Mouse (Mus musculus): ENCODE data around the gene Bsn. TPM values are rescaled to one million over a fixed set of nuclear protein-coding genes. Genes with fewer than 3 reads are reported as not detected.

The Bsn gene
- polyA plus RNA-seq, 1 experiment from 2014 or later: 14.2 TPM

GRCm38 (mm10) chr9:108188511-108188910 lies 1.7 kb downstream of the Bsn start:
- DNase-seq (no peak), ATAC-seq (ENCODE audit: low FRiP score, low TSS enrichment) (no peak)
- Histone ChIP-seq H3K36me3 (ENCODE audit: control insufficient read depth, insufficient read depth, low read length) (0 out of 2 replicates have a peak, but pooled peaks cover 22% of the 10 kb centered on the region), H3K4me1 (ENCODE audit: control insufficient read depth, insufficient read depth, low read length) (peaks cover 19% of the 10 kb centered on the region), H3K4me3 (replicated peaks; ENCODE audit: low read depth, low read length) (peak overlapping the region; percentile 86), H3K27me3 (ENCODE audit: control insufficient read depth, insufficient read depth, low read length) (no peaks in the 10 kb centered on the region), H3K27ac (replicated peaks; ENCODE audit: low read depth, low read length) (no peak overlapping the region), H3K9me3 (ENCODE audit: control insufficient read depth, low read length) (no peaks in the 10 kb centered on the region), H3K9ac (replicated peaks; ENCODE audit: low read length) (peak overlapping the region; percentile 93; the same call in 1 of the 2 replicates), H3K4me2 (ENCODE audit: low read length) (peak overlapping the region; percentile 65)
- WGBS: 81% methylated on average over 8 of the region's 8 CpGs

GRCm38 (mm10) chr9:108187616-108188015 lies 2.6 kb downstream of the Bsn start:
- Histone ChIP-seq H3K27ac (replicated peaks; ENCODE audit: low read depth, low read length) (no peak overlapping the region), H3K4me1 (ENCODE audit: control insufficient read depth, insufficient read depth, low read length) (peaks cover 19% of the 10 kb centered on the region), H3K27me3 (ENCODE audit: control insufficient read depth, insufficient read depth, low read length) (no peaks in the 10 kb centered on the region), H3K4me3 (replicated peaks; ENCODE audit: low read depth, low read length) (no peak overlapping the region), H3K9ac (replicated peaks; ENCODE audit: low read length) (0 out of 2 replicates have a peak overlapping the region, but pooled peaks have one; percentile 3), H3K9me3 (ENCODE audit: control insufficient read depth, low read length) (no peaks in the 10 kb centered on the region), H3K36me3 (ENCODE audit: control insufficient read depth, insufficient read depth, low read length) (0 out of 2 replicates have a peak, but pooled peaks cover 24% of the 10 kb centered on the region), H3K4me2 (ENCODE audit: low read length) (peak overlapping the region; percentile 65)
- ATAC-seq (ENCODE audit: low FRiP score, low TSS enrichment): no peak
- DNase-seq: no peak
- WGBS: 49% methylated on average over 6 of the region's 6 CpGs

- 0 out of 2 replicates have a peak, but pooled peaks cover 24% of the 10 kb centered on the region for H3K36me3 ChIP-seq (ENCODE audit: control insufficient read depth, insufficient read depth, low read length)
- peaks cover 19% of the 10 kb centered on the region for H3K4me1 ChIP-seq (ENCODE audit: control insufficient read depth, insufficient read depth, low read length)
- no peak for ATAC-seq (ENCODE audit: low FRiP score, low TSS enrichment)
- no peaks in the 10 kb centered on the region for H3K27me3 ChIP-seq (ENCODE audit: control insufficient read depth, insufficient read depth, low read length)
- no peak overlapping the region for H3K9ac ChIP-seq (replicated peaks; ENCODE audit: low read length)
- 88% methylated on average over 8 of the region's 8 CpGs for WGBS
- no peak for DNase-seq
- H3K4me2 ChIP-seq (ENCODE audit: low read length): no peak overlapping the region
- H3K4me3 ChIP-seq (replicated peaks; ENCODE audit: low read depth, low read length): no peak overlapping the region
- no peak overlapping the region for H3K27ac ChIP-seq (replicated peaks; ENCODE audit: low read depth, low read length)
- no peaks in the 10 kb centered on the region for H3K9me3 ChIP-seq (ENCODE audit: control insufficient read depth, low read length)
Measured at GRCm38 (mm10) chr9:108185786-108186185, 4.4 kb downstream of the Bsn start.

GRCm38 (mm10) chr9:108183531-108183994 lies 6.6 kb downstream of the Bsn start:
- H3K4me3 ChIP-seq (replicated peaks; ENCODE audit: low read depth, low read length): no peak overlapping the region
- H3K9me3 ChIP-seq (ENCODE audit: control insufficient read depth, low read length): no peaks in the 10 kb centered on the region
- H3K4me1 ChIP-seq (ENCODE audit: control insufficient read depth, insufficient read depth, low read length): peaks cover 14% of the 10 kb centered on the region
- H3K27ac ChIP-seq (replicated peaks; ENCODE audit: low read depth, low read length): no peak overlapping the region
- WGBS: 95% methylated on average over 19 of the region's 19 CpGs
- ATAC-seq (ENCODE audit: low FRiP score, low TSS enrichment) (no peak), DNase-seq (no peak)
- 0 out of 2 replicates have a peak, but pooled peaks cover 24% of the 10 kb centered on the region for H3K36me3 ChIP-seq (ENCODE audit: control insufficient read depth, insufficient read depth, low read length)
- H3K4me2 ChIP-seq (ENCODE audit: low read length): no peak overlapping the region
- H3K27me3 ChIP-seq (ENCODE audit: control insufficient read depth, insufficient read depth, low read length): no peaks in the 10 kb centered on the region
- H3K9ac ChIP-seq (replicated peaks; ENCODE audit: low read length): no peak overlapping the region

GRCm38 (mm10) chr9:108182806-108183506 lies 7.2 kb downstream of the Bsn start:
- ATAC-seq (ENCODE audit: low FRiP score, low TSS enrichment): no peak
- Histone ChIP-seq H3K27me3 (ENCODE audit: control insufficient read depth, insufficient read depth, low read length) (no peaks in the 10 kb centered on the region), H3K4me3 (replicated peaks; ENCODE audit: low read depth, low read length) (no peak overlapping the region), H3K4me1 (ENCODE audit: control insufficient read depth, insufficient read depth, low read length) (peaks cover 8% of the 10 kb centered on the region), H3K9ac (replicated peaks; ENCODE audit: low read length) (no peak overlapping the region), H3K36me3 (ENCODE audit: control insufficient read depth, insufficient read depth, low read length) (0 out of 2 replicates have a peak, but pooled peaks cover 24% of the 10 kb centered on the region), H3K27ac (replicated peaks; ENCODE audit: low read depth, low read length) (no peak overlapping the region), H3K4me2 (ENCODE audit: low read length) (no peak overlapping the region), H3K9me3 (ENCODE audit: control insufficient read depth, low read length) (no peaks in the 10 kb centered on the region)
- DNase-seq: no peak
- WGBS: 77% methylated on average over 11 of the region's 11 CpGs

GRCm38 (mm10) chr9:108178391-108178790 lies 11.8 kb downstream of the Bsn start:
- Histone ChIP-seq H3K27me3 (ENCODE audit: control insufficient read depth, insufficient read depth, low read length) (no peaks in the 10 kb centered on the region), H3K4me3 (replicated peaks; ENCODE audit: low read depth, low read length) (no peak overlapping the region), H3K36me3 (ENCODE audit: control insufficient read depth, insufficient read depth, low read length) (0 out of 2 replicates have a peak, but pooled peaks cover 2% of the 10 kb centered on the region), H3K27ac (replicated peaks; ENCODE audit: low read depth, low read length) (no peak overlapping the region), H3K9me3 (ENCODE audit: control insufficient read depth, low read length) (no peaks in the 10 kb centered on the region), H3K4me2 (ENCODE audit: low read length) (no peak overlapping the region), H3K9ac (replicated peaks; ENCODE audit: low read length) (no peak overlapping the region), H3K4me1 (ENCODE audit: control insufficient read depth, insufficient read depth, low read length) (no peaks in the 10 kb centered on the region)
- DNase-seq: no peak
- 74% methylated on average over 5 of the region's 5 CpGs for WGBS
- no peak for ATAC-seq (ENCODE audit: low FRiP score, low TSS enrichment)

GRCm38 (mm10) chr9:108175116-108175838 lies 14.9 kb downstream of the Bsn start:
- DNase-seq: no peak
- Histone ChIP-seq H3K4me2 (ENCODE audit: low read length) (no peak overlapping the region), H3K27me3 (ENCODE audit: control insufficient read depth, insufficient read depth, low read length) (no peaks in the 10 kb centered on the region), H3K9me3 (ENCODE audit: control insufficient read depth, low read length) (no peaks in the 10 kb centered on the region), H3K4me1 (ENCODE audit: control insufficient read depth, insufficient read depth, low read length) (no peaks in the 10 kb centered on the region), H3K27ac (replicated peaks; ENCODE audit: low read depth, low read length) (no peak overlapping the region), H3K9ac (replicated peaks; ENCODE audit: low read length) (no peak overlapping the region), H3K36me3 (ENCODE audit: control insufficient read depth, insufficient read depth, low read length) (no peaks in the 10 kb centered on the region), H3K4me3 (replicated peaks; ENCODE audit: low read depth, low read length) (no peak overlapping the region)
- 80% methylated on average over 19 of the region's 19 CpGs for WGBS
- ATAC-seq (ENCODE audit: low FRiP score, low TSS enrichment): no peak

GRCm38 (mm10) chr9:108172777-108173350 lies 17.3 kb downstream of the Bsn start:
- no peak for DNase-seq
- no peak for ATAC-seq (ENCODE audit: low FRiP score, low TSS enrichment)

More at GRCm38 (mm10) chr9:108172777-108173350, 17.3 kb downstream of the Bsn start:
- H3K27ac ChIP-seq (replicated peaks; ENCODE audit: low read depth, low read length): no peak overlapping the region
- H3K4me1 ChIP-seq (ENCODE audit: control insufficient read depth, insufficient read depth, low read length): no peaks in the 10 kb centered on the region
- no peak overlapping the region for H3K9ac ChIP-seq (replicated peaks; ENCODE audit: low read length)
- no peak overlapping the region for H3K4me3 ChIP-seq (replicated peaks; ENCODE audit: low read depth, low read length)
- H3K27me3 ChIP-seq (ENCODE audit: control insufficient read depth, insufficient read depth, low read length): no peaks in the 10 kb centered on the region
- H3K4me2 ChIP-seq (ENCODE audit: low read length): no peak overlapping the region
- no peaks in the 10 kb centered on the region for H3K36me3 ChIP-seq (ENCODE audit: control insufficient read depth, insufficient read depth, low read length)
- H3K9me3 ChIP-seq (ENCODE audit: control insufficient read depth, low read length): no peaks in the 10 kb centered on the region
- WGBS: 84% methylated on average over 5 of the region's 5 CpGs
